ENCODE assay signal across 9 mouse cellular contexts in the genomic region with DNA sequence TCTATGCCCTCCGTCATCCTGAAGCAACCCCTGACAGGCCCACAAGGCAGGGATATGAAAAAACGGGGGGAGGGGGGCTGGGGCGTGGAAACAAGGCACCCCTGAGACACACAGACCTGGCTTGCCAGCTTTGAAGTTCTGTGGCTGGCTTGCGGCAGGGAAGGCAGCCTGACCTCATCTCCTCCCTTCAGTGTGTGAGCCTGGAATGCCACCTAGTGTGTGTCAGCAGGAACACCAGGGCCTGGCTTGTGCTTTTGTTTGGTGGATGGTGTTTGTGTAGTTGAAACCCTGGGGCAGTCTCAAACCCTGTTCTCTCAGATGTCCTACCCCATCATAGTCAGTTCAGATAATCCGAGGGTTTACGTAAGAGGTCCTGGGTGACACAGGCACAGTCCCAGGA.
DNase-seq lines count a peak whose midpoint lies in the region; ATAC-seq and TF ChIP-seq lines count a peak whose summit lies in the region.
"Had no signal": no experiment of that assay in that cellular context is flagged by ENCODE, and none has a peak within 500 bp of the region (broad histone marks: within the 10 kb centered on the region; RNA-seq: fewer than 3 reads in every experiment).

No protein-coding gene starts in this region.

- no peak overlapping the region for H3K4me2 ChIP-seq in CH12.LX (ENCODE audit: insufficient read depth, low read depth, poor library complexity, severe bottlenecking)
- no peak overlapping the region for H3K4me2 ChIP-seq in forebrain, embryonic 13.5 days
- H3K4me2 ChIP-seq in lung, postnatal 0 days (replicated peaks; ENCODE audit: low read depth, low read length) = no peak overlapping the region

- dilution Hi-C loops in CH12.LX (cut with MboI; ENCODE audit: extremely low pct_ligation_motif_present, extremely low pct_unique_long_range_greater_than_20kb, low sequenced_read_pairs) = no loop called here

- H3K79me2 ChIP-seq in CH12.LX (replicated peaks; ENCODE audit: control insufficient read depth, extremely low read depth, insufficient read depth, poor library complexity, severe bottlenecking) = no peaks in the 10 kb centered on the region

- in situ Hi-C loops in CH12.LX (cut with MboI; ENCODE audit: low pct_ligation_motif_present, low pct_unique_long_range_greater_than_20kb, low sequenced_read_pairs) = no loop called here

- H3K9me3 ChIP-seq in CH12.LX (replicated peaks; ENCODE audit: low read length) = no peaks in the 10 kb centered on the region
- H3K9me3 ChIP-seq in forebrain, embryonic 13.5 days (replicated peaks) = no peaks in the 10 kb centered on the region
- no peaks in the 10 kb centered on the region for H3K9me3 ChIP-seq in lung, postnatal 0 days (ENCODE audit: low read length)

- peak; percentile 47 for DNase-seq in CH12.LX (ENCODE audit: extremely low read depth)
- peak; percentile 93 for DNase-seq in brain, embryonic 14.5 days (ENCODE audit: low read depth)
- DNase-seq in heart, postnatal 25 days (ENCODE audit: low spot score) = peak; percentile 13
- peak; percentile 54 to 84 for DNase-seq in layer of hippocampus, adult 18-20 months (ENCODE audit: low spot score in 2 of 2)
- DNase-seq in lung, postnatal 0 days (ENCODE audit: low spot score) = peak; percentile 88
- DNase-seq in right cerebral cortex, adult 2 months (ENCODE audit: low spot score in 2 of 2) = peak; percentile 80 to 81

- no peak for TF ChIP-seq EP300 in CH12.LX (IDR thresholded peaks at IDR 0.05; ENCODE audit: low read length)
- TF ChIP-seq EP300 in lung, postnatal 0 days (IDR thresholded peaks at IDR 0.05) = no peak

- WGBS in forebrain, embryonic 13.5 days = 14% methylated on average over 6 of the region's 6 CpGs
- 11% methylated on average over 6 of the region's 6 CpGs for WGBS in lung, postnatal 0 days

- peak; percentile 85 for TF ChIP-seq RAD21 in CH12.LX (IDR thresholded peaks at IDR 0.05; ENCODE audit: low read depth, low read length)

- peak; percentile 21 to 81; a peak in 3 of 4 replicates for TF ChIP-seq CTCF in CH12.LX (conservative IDR thresholded peaks at IDR 0.05 in 1 of 2, IDR thresholded peaks at IDR 0.05 in 1 of 2; ENCODE audit: low read depth in 2 of 2, low read length in 2 of 2)
- TF ChIP-seq CTCF in brain, embryonic 14.5 days (IDR thresholded peaks at IDR 0.05; ENCODE audit: borderline replicate concordance, extremely low read depth, insufficient read depth, insufficient read length) = peak; percentile 94
- peak; percentile 99 for TF ChIP-seq CTCF in lung, postnatal 0 days (IDR thresholded peaks at IDR 0.05)

- H3K36me3 ChIP-seq in CH12.LX (replicated peaks in 1 of 2; ENCODE audit: control insufficient read depth in 1 of 2, insufficient read depth in 1 of 2, low read length in 1 of 2) = no peaks in the 10 kb centered on the region
- H3K36me3 ChIP-seq in forebrain, embryonic 13.5 days (ENCODE audit: poor library complexity, severe bottlenecking) = no peaks in the 10 kb centered on the region
- no peaks in the 10 kb centered on the region for H3K36me3 ChIP-seq in lung, postnatal 0 days (ENCODE audit: insufficient read depth, low read length)

- H3K4me3 ChIP-seq in CH12.LX (replicated peaks in 1 of 3; ENCODE audit: low read depth in 2 of 3, low read length in 2 of 3, poor library complexity in 1 of 3) = no peak overlapping the region
- no peak overlapping the region for H3K4me3 ChIP-seq in forebrain, embryonic 13.5 days
- no peak overlapping the region for H3K4me3 ChIP-seq in lung, postnatal 0 days (ENCODE audit: low read depth, low read length)
- H3K4me3 ChIP-seq: erythroblast, embryonic 14.5 days had no signal

- TF ChIP-seq POLR2A in CH12.LX (IDR thresholded peaks at IDR 0.05; ENCODE audit: low read depth, low read length) = no peak
- no peak for TF ChIP-seq POLR2A in brain, embryonic 14.5 days (IDR thresholded peaks at IDR 0.05; ENCODE audit: borderline replicate concordance, extremely low read depth, insufficient read depth, insufficient read length, poor library complexity, severe bottlenecking)

- no peaks in the 10 kb centered on the region for H3K27me3 ChIP-seq in CH12.LX (replicated peaks)
- peaks cover 12% of the 10 kb centered on the region; the same call in 1 of the 2 replicates for H3K27me3 ChIP-seq in forebrain, embryonic 13.5 days
- no peaks in the 10 kb centered on the region for H3K27me3 ChIP-seq in lung, postnatal 0 days (replicated peaks; ENCODE audit: insufficient read depth, low read length)

- peak; percentile 94 for ATAC-seq in forebrain, embryonic 13.5 days
- peak; percentile 91 for ATAC-seq in lung, postnatal 0 days
- no peak for ATAC-seq in granulocyte monocyte progenitor cell, adult 5-6 weeks (replicated peaks; ENCODE audit: poor library complexity, severe bottlenecking)

- no peak overlapping the region for H3K9ac ChIP-seq in CH12.LX (ENCODE audit: insufficient read depth, low read depth)
- H3K9ac ChIP-seq in forebrain, embryonic 13.5 days = no peak overlapping the region
- H3K9ac ChIP-seq in lung, postnatal 0 days (replicated peaks; ENCODE audit: low read depth) = no peak overlapping the region

- intact Hi-C loops in heart, postnatal 25 days (cut with DNase I) = loop anchor here (2.0 to 10.0 kb wide), 7 partner anchors 177 to 1909 kb away; a partner anchor contains a TSS

- peaks cover 0 to 3% of the 10 kb centered on the region in 2 experiments; a peak in 2 of 4 replicates for H3K4me1 ChIP-seq in CH12.LX (ENCODE audit: control insufficient read depth in 1 of 2, insufficient read depth in 2 of 2)
- peaks cover 9% of the 10 kb centered on the region for H3K4me1 ChIP-seq in forebrain, embryonic 13.5 days
- no peaks in the 10 kb centered on the region for H3K4me1 ChIP-seq in lung, postnatal 0 days (ENCODE audit: insufficient read depth, low read depth, low read length)

- no peak overlapping the region for H3K27ac ChIP-seq in CH12.LX (ENCODE audit: insufficient read depth, low read depth)
- no peak overlapping the region for H3K27ac ChIP-seq in forebrain, embryonic 13.5 days
- no peak overlapping the region for H3K27ac ChIP-seq in lung, postnatal 0 days (ENCODE audit: low read length)

TF ChIP-seq in CH12.LX, 34 proteins besides CTCF, POLR2A, EP300 and RAD21:
- TF ChIP-seq NELFE (IDR thresholded peaks at IDR 0.05; ENCODE audit: low read depth, low read length) (0 out of 2 replicates have a peak, but pooled peaks have one; percentile 12), MEF2A (IDR thresholded peaks at IDR 0.05; ENCODE audit: borderline replicate concordance, low read depth, low read length) (no peak), JUND (conservative IDR thresholded peaks at IDR 0.05; ENCODE audit: low read depth, low read length) (no peak), ZMIZ1 (IDR thresholded peaks at IDR 0.05; ENCODE audit: low read depth, low read length) (no peak), UBTF (IDR thresholded peaks at IDR 0.05; ENCODE audit: low read depth, low read length) (no peak), SMC3 (IDR thresholded peaks at IDR 0.05; ENCODE audit: low read depth, low read length) (peak; percentile 69)

Comparison
In these comparisons a context has a peak if more than half of its experiments do, and no peak if none do; other contexts are left out.
1. DNase-seq: peak in every context shown above with its lines; median percentile 93 in brain, embryonic 14.5 days; 88 in lung, postnatal 0 days; 80 in right cerebral cortex, adult 2 months; 69 in layer of hippocampus, adult 18-20 months; 47 in CH12.LX; 13 in heart, postnatal 25 days.